In genomic region chr15:102965003-102965891, GRCm38 (mm10) we compare ENCODE assay signal across 24 mouse cellular contexts. TPM values are rescaled to one million over a fixed set of nuclear protein-coding genes. Genes with fewer than 3 reads are reported as not detected.
DNase-seq lines count a peak whose midpoint lies in the region; ATAC-seq and TF ChIP-seq lines count a peak whose summit lies in the region.
"Had no signal": no experiment of that assay in that cellular context is flagged by ENCODE, and none has a peak within 500 bp of the region (broad histone marks: within the 10 kb centered on the region; RNA-seq: fewer than 3 reads in every experiment).

No protein-coding gene starts in this region.

- 5% methylated on average over 26 of the region's 26 CpGs for WGBS in intestine, embryonic 14.5 days
- whole genome bisulfite sequencing in intestine, postnatal 0 days, result 5% methylated on average over 26 of the region's 26 CpGs
- WGBS in neural tube, embryonic 11.5 days, result 3% methylated on average over 26 of the region's 26 CpGs
- 10% methylated on average over 26 of the region's 26 CpGs for WGBS in limb, embryonic 15.5 days
- WGBS in hindbrain, embryonic 10.5 days, result 2% methylated on average over 26 of the region's 26 CpGs

- no peaks in the 10 kb centered on the region for H3K9me3 ChIP-seq in intestine, embryonic 14.5 days (ENCODE audit: control insufficient read depth, low read length)
- H3K9me3 ChIP-seq in intestine, postnatal 0 days (ENCODE audit: control insufficient read depth), result no peaks in the 10 kb centered on the region
- no peaks in the 10 kb centered on the region for H3K9me3 ChIP-seq in neural tube, embryonic 11.5 days (ENCODE audit: control insufficient read depth, low read length)
- no peaks in the 10 kb centered on the region for H3K9me3 ChIP-seq in limb, embryonic 15.5 days
- H3K9me3 ChIP-seq in hindbrain, embryonic 10.5 days, result no peaks in the 10 kb centered on the region
- H3K9me3 ChIP-seq: forebrain, embryonic 10.5 days; heart, embryonic 13.5 days; hindbrain, embryonic 15.5 days; liver, embryonic 15.5 days; midbrain, embryonic 10.5 days had no signal

- H3K4me3 ChIP-seq in intestine, embryonic 14.5 days (ENCODE audit: low read depth, low read length), result peak overlapping the region; percentile 23; the same call in 1 of the 2 replicates
- H3K4me3 ChIP-seq in intestine, postnatal 0 days (ENCODE audit: low read depth, low read length), result no peak overlapping the region
- peak overlapping the region; percentile 95 for H3K4me3 ChIP-seq in neural tube, embryonic 11.5 days (ENCODE audit: low read depth, low read length)
- H3K4me3 ChIP-seq in limb, embryonic 15.5 days, result peak overlapping the region; percentile 37; the same call in 1 of the 2 replicates
- H3K4me3 ChIP-seq in hindbrain, embryonic 10.5 days, result no peak overlapping the region
- H3K4me3 ChIP-seq: forebrain, embryonic 10.5 days; heart, embryonic 13.5 days; hindbrain, embryonic 15.5 days; liver, embryonic 15.5 days had no signal

- TF ChIP-seq CTCF in intestine, postnatal 0 days (IDR thresholded peaks at IDR 0.05; ENCODE audit: low read depth), result no peak

- DNase-seq in intestine, embryonic 14.5 days (ENCODE audit: low spot score), result peak; percentile 74
- DNase-seq in neural tube, embryonic 11.5 days (ENCODE audit: low spot score), result no peak
- DNase-seq in neural tube, embryonic 10.5 days (ENCODE audit: extremely low spot score, low spot score), result no peak
- no peak for DNase-seq in cerebellum, postnatal 36 days
- DNase-seq in hindbrain, embryonic 10.5 days (ENCODE audit: low spot score), result no peak
- DNase-seq in left cerebral cortex, adult 18-20 months (ENCODE audit: low spot score in 2 of 2), result no peak
- DNase-seq: cerebellum, adult 18-20 months; cerebellum, postnatal 25 days; heart, adult 18-20 months; heart, postnatal 36 days; left cerebral cortex, postnatal 4 days; spleen, adult 18-20 months had no signal

- H3K27me3 ChIP-seq in intestine, embryonic 14.5 days (replicated peaks; ENCODE audit: control insufficient read depth, insufficient read depth, low read length), result peaks cover 98% of the 10 kb centered on the region
- H3K27me3 ChIP-seq in intestine, postnatal 0 days (replicated peaks; ENCODE audit: control insufficient read depth, insufficient read depth, low read length), result peaks cover 96% of the 10 kb centered on the region
- peaks cover 91% of the 10 kb centered on the region for H3K27me3 ChIP-seq in neural tube, embryonic 11.5 days (ENCODE audit: control insufficient read depth, insufficient read depth, low read length)
- H3K27me3 ChIP-seq in limb, embryonic 15.5 days, result peaks cover 88% of the 10 kb centered on the region
- peaks cover 100% of the 10 kb centered on the region for H3K27me3 ChIP-seq in hindbrain, embryonic 10.5 days (ENCODE audit: insufficient read depth, poor library complexity, severe bottlenecking)

- H3K9ac ChIP-seq in intestine, embryonic 14.5 days (ENCODE audit: low read length), result no peak overlapping the region
- H3K9ac ChIP-seq in intestine, postnatal 0 days (ENCODE audit: low read depth, low read length), result no peak overlapping the region
- peak overlapping the region; percentile 77 for H3K9ac ChIP-seq in neural tube, embryonic 11.5 days (ENCODE audit: low read length)
- no peak overlapping the region for H3K9ac ChIP-seq in limb, embryonic 15.5 days
- H3K9ac ChIP-seq: heart, embryonic 13.5 days; hindbrain, embryonic 15.5 days; liver, embryonic 15.5 days had no signal

- H3K27ac ChIP-seq in intestine, embryonic 14.5 days (ENCODE audit: low read depth), result peak overlapping the region; percentile 10; the same call in 1 of the 2 replicates
- no peak overlapping the region for H3K27ac ChIP-seq in intestine, postnatal 0 days (ENCODE audit: low read depth, low read length)
- peak overlapping the region; percentile 78 for H3K27ac ChIP-seq in neural tube, embryonic 11.5 days (ENCODE audit: low read depth, low read length)
- peak overlapping the region; percentile 38; the same call in 1 of the 2 replicates for H3K27ac ChIP-seq in limb, embryonic 15.5 days
- H3K27ac ChIP-seq in hindbrain, embryonic 10.5 days, result no peak overlapping the region
- H3K27ac ChIP-seq: forebrain, embryonic 10.5 days; heart, embryonic 13.5 days; hindbrain, embryonic 15.5 days; liver, embryonic 15.5 days; macrophage; midbrain, embryonic 10.5 days had no signal

- H3K4me2 ChIP-seq in intestine, embryonic 14.5 days (ENCODE audit: low read length), result peak overlapping the region; percentile 36
- no peak overlapping the region for H3K4me2 ChIP-seq in intestine, postnatal 0 days (replicated peaks; ENCODE audit: low read depth)
- peak overlapping the region; percentile 57 for H3K4me2 ChIP-seq in neural tube, embryonic 11.5 days (ENCODE audit: low read depth)
- peak overlapping the region; percentile 48 for H3K4me2 ChIP-seq in limb, embryonic 15.5 days
- H3K4me2 ChIP-seq: heart, embryonic 13.5 days; hindbrain, embryonic 15.5 days; liver, embryonic 15.5 days had no signal

- no peak for ATAC-seq in intestine, embryonic 14.5 days (replicated peaks; ENCODE audit: low FRiP score, low TSS enrichment, low read depth)
- no peak for ATAC-seq in intestine, postnatal 0 days
- no peak for ATAC-seq in neural tube, embryonic 11.5 days (ENCODE audit: insufficient read depth, low FRiP score, low TSS enrichment)
- no peak for ATAC-seq in limb, embryonic 15.5 days (ENCODE audit: insufficient number of reproducible peaks, low FRiP score, low TSS enrichment, low read depth)

- H3K4me1 ChIP-seq in intestine, embryonic 14.5 days (replicated peaks; ENCODE audit: control insufficient read depth, insufficient read depth, low read length), result peaks cover under 1% of the 10 kb centered on the region; the same call in 1 of the 2 replicates
- no peaks in the 10 kb centered on the region for H3K4me1 ChIP-seq in intestine, postnatal 0 days (replicated peaks; ENCODE audit: control insufficient read depth, insufficient read depth, low read length)
- H3K4me1 ChIP-seq in neural tube, embryonic 11.5 days (ENCODE audit: control insufficient read depth, insufficient read depth, low read length), result no peaks in the 10 kb centered on the region
- peaks cover 20% of the 10 kb centered on the region for H3K4me1 ChIP-seq in limb, embryonic 15.5 days
- no peaks in the 10 kb centered on the region; the same call in 1 of the 2 replicates for H3K4me1 ChIP-seq in hindbrain, embryonic 10.5 days (replicated peaks)
- H3K4me1 ChIP-seq: hindbrain, embryonic 15.5 days; liver, embryonic 15.5 days had no signal

- H3K36me3 ChIP-seq in intestine, embryonic 14.5 days (ENCODE audit: control insufficient read depth, insufficient read depth, low read length), result no peaks in the 10 kb centered on the region
- H3K36me3 ChIP-seq in intestine, postnatal 0 days (ENCODE audit: control insufficient read depth, insufficient read depth), result no peaks in the 10 kb centered on the region
- no peaks in the 10 kb centered on the region for H3K36me3 ChIP-seq in neural tube, embryonic 11.5 days (ENCODE audit: control insufficient read depth, insufficient read depth, low read length)
- no peaks in the 10 kb centered on the region for H3K36me3 ChIP-seq in limb, embryonic 15.5 days
- H3K36me3 ChIP-seq in hindbrain, embryonic 10.5 days, result no peaks in the 10 kb centered on the region
- H3K36me3 ChIP-seq: forebrain, embryonic 10.5 days; heart, embryonic 13.5 days; hindbrain, embryonic 15.5 days; liver, embryonic 15.5 days; midbrain, embryonic 10.5 days had no signal

RNA-seq across cellular contexts. Expression of gene Hoxc10, which starts 1.3 kb away (rescaled TPM):
- polyA plus RNA-seq in intestine, embryonic 14.5 days (2014; fragmentation: Nextera tagmentation; extraction: Ambion mirVana), result 2.6 and 3.1 TPM in 2 replicates
- 0.25 TPM in 1 of 2 replicates, not detected in the other for polyA plus RNA-seq in intestine, postnatal 0 days (2015; fragmentation: Nextera tagmentation; extraction: Ambion mirVana)
- 58.3 and 60.4 TPM in 2 replicates for polyA plus RNA-seq in neural tube, embryonic 11.5 days (2014; fragmentation: Nextera tagmentation; extraction: Ambion mirVana)
- polyA plus RNA-seq in limb, embryonic 15.5 days (2015; fragmentation: Nextera tagmentation; extraction: Ambion mirVana), result 5.6 and 6.0 TPM in 2 replicates
- polyA plus RNA-seq in hindbrain, embryonic 10.5 days (2016; fragmentation: Nextera tagmentation; extraction: Ambion mirVana), result not detected in 2 replicates
- not detected for total RNA-seq in left cerebral cortex, adult 18-20 months (2021)
- total RNA-seq: CH12.LX; heart, adult 18-20 months; heart, postnatal 36 days; layer of hippocampus, adult 8-10 months; left cerebral cortex, postnatal 4 days had no signal
- polyA plus RNA-seq: forebrain, embryonic 10.5 days; heart, embryonic 13.5 days; hindbrain, embryonic 15.5 days; liver, embryonic 15.5 days; lung, embryonic 16.5 days; macrophage; midbrain, embryonic 10.5 days; stomach, embryonic 14.5 days had no signal

RNA-seq across cellular contexts. Expression of gene Hoxc5, which starts 2.0 kb away (rescaled TPM):
- polyA plus RNA-seq in intestine, embryonic 14.5 days (2014; fragmentation: Nextera tagmentation; extraction: Ambion mirVana), result 12.2 and 14.1 TPM in 2 replicates
- polyA plus RNA-seq in intestine, postnatal 0 days (2015; fragmentation: Nextera tagmentation; extraction: Ambion mirVana), result 3.4 and 3.9 TPM in 2 replicates
- polyA plus RNA-seq in neural tube, embryonic 11.5 days (2014; fragmentation: Nextera tagmentation; extraction: Ambion mirVana), result 36.3 and 37.3 TPM in 2 replicates
- 2.3 TPM in 2 replicates for polyA plus RNA-seq in limb, embryonic 15.5 days (2015; fragmentation: Nextera tagmentation; extraction: Ambion mirVana)
- 0.37 and 10.8 TPM in 2 replicates for polyA plus RNA-seq in hindbrain, embryonic 10.5 days (2016; fragmentation: Nextera tagmentation; extraction: Ambion mirVana)
- total RNA-seq in left cerebral cortex, adult 18-20 months (2021), result not detected
- total RNA-seq: heart, postnatal 36 days; layer of hippocampus, adult 8-10 months; left cerebral cortex, postnatal 4 days had no signal
- polyA plus RNA-seq: forebrain, embryonic 10.5 days; macrophage had no signal

RNA-seq across cellular contexts. Expression of gene Hoxc9, which starts 11.0 kb away (rescaled TPM):
- polyA plus RNA-seq in intestine, embryonic 14.5 days (2014; fragmentation: Nextera tagmentation; extraction: Ambion mirVana), result 1.7 and 1.9 TPM in 2 replicates
- 0.43 and 0.58 TPM in 2 replicates for polyA plus RNA-seq in intestine, postnatal 0 days (2015; fragmentation: Nextera tagmentation; extraction: Ambion mirVana)
- polyA plus RNA-seq in neural tube, embryonic 11.5 days (2014; fragmentation: Nextera tagmentation; extraction: Ambion mirVana), result 36.1 and 40.0 TPM in 2 replicates
- polyA plus RNA-seq in limb, embryonic 15.5 days (2015; fragmentation: Nextera tagmentation; extraction: Ambion mirVana), result 0.93 and 1.3 TPM in 2 replicates
- polyA plus RNA-seq in hindbrain, embryonic 10.5 days (2016; fragmentation: Nextera tagmentation; extraction: Ambion mirVana), result not detected in 2 replicates
- not detected for total RNA-seq in left cerebral cortex, adult 18-20 months (2021)
- total RNA-seq: heart, adult 18-20 months; heart, postnatal 36 days; layer of hippocampus, adult 8-10 months; left cerebral cortex, postnatal 4 days had no signal
- polyA plus RNA-seq: forebrain, embryonic 10.5 days; heart, embryonic 13.5 days; liver, embryonic 15.5 days; lung, embryonic 16.5 days; macrophage; midbrain, embryonic 10.5 days; stomach, embryonic 14.5 days had no signal

RNA-seq across cellular contexts. Expression of gene Hoxc11, which starts 11.0 kb away (rescaled TPM):
- 0.11 TPM in 2 replicates for polyA plus RNA-seq in intestine, embryonic 14.5 days (2014; fragmentation: Nextera tagmentation; extraction: Ambion mirVana)
- not detected in 2 replicates for polyA plus RNA-seq in intestine, postnatal 0 days (2015; fragmentation: Nextera tagmentation; extraction: Ambion mirVana)
- 1.9 and 2.0 TPM in 2 replicates for polyA plus RNA-seq in neural tube, embryonic 11.5 days (2014; fragmentation: Nextera tagmentation; extraction: Ambion mirVana)
- 1.5 and 1.7 TPM in 2 replicates for polyA plus RNA-seq in limb, embryonic 15.5 days (2015; fragmentation: Nextera tagmentation; extraction: Ambion mirVana)
- polyA plus RNA-seq in hindbrain, embryonic 10.5 days (2016; fragmentation: Nextera tagmentation; extraction: Ambion mirVana), result not detected in 2 replicates
- not detected for total RNA-seq in left cerebral cortex, adult 18-20 months (2021)
- total RNA-seq: CH12.LX; heart, adult 18-20 months; heart, postnatal 36 days; layer of hippocampus, adult 8-10 months; left cerebral cortex, postnatal 4 days had no signal
- polyA plus RNA-seq: forebrain, embryonic 10.5 days; heart, embryonic 13.5 days; hindbrain, embryonic 15.5 days; liver, embryonic 15.5 days; lung, embryonic 16.5 days; macrophage; midbrain, embryonic 10.5 days; stomach, embryonic 14.5 days had no signal

RNA-seq across cellular contexts. Expression of gene Hoxc8, which starts 25.2 kb away (rescaled TPM):
- 9.5 and 11.9 TPM in 2 replicates for polyA plus RNA-seq in intestine, embryonic 14.5 days (2014; fragmentation: Nextera tagmentation; extraction: Ambion mirVana)
- 3.5 and 4.6 TPM in 2 replicates for polyA plus RNA-seq in intestine, postnatal 0 days (2015; fragmentation: Nextera tagmentation; extraction: Ambion mirVana)
- 63.7 and 67.1 TPM in 2 replicates for polyA plus RNA-seq in neural tube, embryonic 11.5 days (2014; fragmentation: Nextera tagmentation; extraction: Ambion mirVana)
- polyA plus RNA-seq in limb, embryonic 15.5 days (2015; fragmentation: Nextera tagmentation; extraction: Ambion mirVana), result 1.5 and 3.0 TPM in 2 replicates
- polyA plus RNA-seq in hindbrain, embryonic 10.5 days (2016; fragmentation: Nextera tagmentation; extraction: Ambion mirVana), result not detected in 2 replicates
- total RNA-seq in left cerebral cortex, adult 18-20 months (2021), result not detected
- total RNA-seq: CH12.LX; heart, adult 18-20 months; heart, postnatal 36 days; layer of hippocampus, adult 8-10 months; left cerebral cortex, postnatal 4 days had no signal
- polyA plus RNA-seq: forebrain, embryonic 10.5 days; heart, embryonic 13.5 days; macrophage; midbrain, embryonic 10.5 days had no signal

Comparison
In these comparisons a context has a peak if more than half of its experiments do, and no peak if none do; other contexts are left out.
1. H3K27ac ChIP-seq: peak in intestine, embryonic 14.5 days (single experiment), neural tube, embryonic 11.5 days (single experiment) and limb, embryonic 15.5 days (single experiment); none in intestine, postnatal 0 days (single experiment) and hindbrain, embryonic 10.5 days (single experiment).
2. H3K4me3 ChIP-seq: peak in intestine, embryonic 14.5 days (single experiment), neural tube, embryonic 11.5 days (single experiment) and limb, embryonic 15.5 days (single experiment); none in intestine, postnatal 0 days (single experiment) and hindbrain, embryonic 10.5 days (single experiment).
3. RNA of gene Hoxc9, which starts 11.0 kb away (polyA plus RNA-seq): 36.1 to 40.0 TPM in neural tube, embryonic 11.5 days; 1.7 to 1.9 TPM in intestine, embryonic 14.5 days, 0.93 to 1.3 TPM in limb, embryonic 15.5 days, 0.43 to 0.58 TPM in intestine, postnatal 0 days and not detected in hindbrain, embryonic 10.5 days; every median in the first group is over 10 times any median in the second.